Mouse (Mus musculus): Measurements from ENCODE around the gene 1700020N01Rik. TPM values are rescaled to one million over a fixed set of nuclear protein-coding genes. Genes with fewer than 3 reads are reported as not detected.

The 1700020N01Rik gene
- total RNA-seq, 2 experiments from 2014 or later: not detected

DNA sequence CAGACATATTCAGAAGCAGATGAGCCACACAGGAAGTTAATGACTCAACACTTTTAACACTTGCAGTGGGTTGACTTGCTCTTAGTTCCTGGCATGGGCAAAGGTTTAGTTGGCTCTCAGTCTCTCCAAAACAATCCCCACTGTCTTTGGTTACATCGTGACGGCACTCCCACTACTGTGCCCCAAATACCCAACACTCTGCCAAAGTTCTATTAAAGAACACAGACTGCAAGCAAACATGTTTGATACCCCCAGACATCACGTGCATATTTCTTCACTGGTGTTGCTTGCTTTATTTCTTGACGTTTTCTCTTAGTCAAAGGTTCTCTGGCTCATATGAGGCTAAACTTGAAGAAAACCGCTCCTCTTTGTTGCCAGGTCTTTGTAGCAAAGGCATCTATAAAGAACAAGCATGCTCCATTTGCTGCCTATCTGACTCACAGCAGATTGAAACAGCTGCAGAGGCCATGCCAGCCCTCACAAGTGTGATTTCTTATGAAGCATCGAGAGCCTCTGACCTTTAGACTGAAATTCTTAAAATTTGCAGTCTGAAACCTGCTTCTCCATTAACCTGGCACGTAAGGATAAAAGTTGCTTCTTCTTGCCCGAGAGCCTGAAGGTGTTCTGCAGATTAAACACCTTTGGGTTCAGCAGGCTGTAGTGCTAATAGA, 66.8 kb downstream of the 1700020N01Rik start:
- peak; percentile 46 to 55 for DNase-seq (ENCODE audit: low spot score in 2 of 2)

DNA sequence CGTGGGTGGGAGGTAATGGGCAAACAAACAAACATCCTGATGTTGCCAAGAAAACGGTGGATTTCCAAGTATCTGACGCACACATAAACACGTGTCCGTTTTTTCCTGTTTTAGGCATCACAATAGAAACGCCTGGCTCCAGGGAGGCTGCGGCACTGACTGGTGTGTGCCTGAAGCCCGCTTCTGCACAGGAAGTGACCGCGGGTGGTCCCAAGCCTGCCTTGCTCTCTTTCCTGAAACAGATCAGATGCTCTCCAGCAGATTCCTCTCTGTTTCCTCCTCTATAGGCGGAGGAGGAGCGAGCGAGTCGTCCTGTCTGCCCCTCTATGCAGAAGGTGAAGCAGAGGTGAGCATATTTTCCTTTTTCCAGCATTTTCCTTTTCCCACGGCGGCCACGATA, 76.0 kb downstream of the 1700020N01Rik start:
- DNase-seq (ENCODE audit: low spot score in 2 of 2): no peak

DNA sequence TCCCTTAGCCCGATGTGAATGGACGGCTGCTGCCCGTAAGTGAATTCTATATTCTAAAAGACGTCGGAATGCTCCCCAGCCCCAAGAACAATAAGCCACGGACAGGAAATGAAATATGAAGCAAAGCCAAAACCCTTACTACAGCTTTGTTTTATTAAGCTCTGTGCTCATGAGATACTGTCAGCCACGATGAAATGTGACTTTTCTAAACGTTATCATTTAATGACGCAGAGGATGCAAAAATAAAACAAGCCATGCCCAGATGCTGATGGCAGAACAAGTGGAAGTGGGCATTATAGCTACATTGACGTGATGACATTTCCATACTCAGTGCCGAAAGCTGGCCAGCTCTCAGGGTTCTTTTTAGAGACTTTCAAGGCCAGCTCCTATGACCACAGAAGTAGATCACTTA, 76.8 kb downstream of the 1700020N01Rik start:
- no peak for DNase-seq (ENCODE audit: low spot score in 2 of 2)

DNA sequence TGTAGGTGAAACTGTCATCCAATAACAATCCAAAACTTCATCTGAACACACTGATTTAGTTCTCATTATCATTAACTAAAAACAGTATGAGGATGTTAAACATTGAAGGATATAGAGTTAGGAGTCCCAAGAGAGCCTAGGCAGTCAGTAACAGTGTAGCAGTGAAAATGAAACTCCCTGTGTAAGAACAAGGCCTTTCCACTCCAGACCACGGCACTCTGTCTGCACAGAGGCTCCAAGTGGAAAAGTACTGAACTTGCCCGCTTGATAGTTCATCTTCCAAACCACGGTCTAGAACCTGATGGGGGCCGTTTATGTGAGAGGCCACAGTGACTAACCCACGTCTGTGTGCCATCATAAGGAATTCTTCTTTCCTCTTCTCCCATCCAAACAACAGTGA, 77.2 kb downstream of the 1700020N01Rik start:
- DNase-seq (ENCODE audit: low spot score in 2 of 2): no peak

Other genes starting within 250 kb of the 1700020N01Rik start
- under 1 TPM in 1 of 2 experiments, not detected in 1; 0.16 TPM for gene Aldh8a1, start 215.9 kb upstream of the 1700020N01Rik start, total RNA-seq (2021)